Mouse (Mus musculus) MEL (cell line): ENCODE results near the gene Nova2. TPM values are rescaled to one million over a fixed set of nuclear protein-coding genes. Genes with fewer than 3 reads are reported as not detected.
A peak's percentile ranks its signal among the peaks of the same experiment; 100 is the strongest.

Experiments
- DNase-seq: peaks from one replicate; pipeline ENCODE4 v3.0.0; 2011; ENCODE audit warnings: low read depth, low spot score
- H3K27ac ChIP-seq: 2 replicates; pipeline ENCODE4 v1.5.1; 2012; ENCODE audit warnings: low read depth, mild to moderate bottlenecking, control low read depth, low read length, moderate library complexity; ENCODE audit not compliant: control insufficient read depth
- H3K27me3 ChIP-seq, 2 experiments: fragments of 150-350 bp in 1 of 2; sonication (generic) in 1 of 2; 2 replicates each; pipeline ENCODE4 v1.6.1; 2012; ENCODE audit warnings: low read length in 2 of 2, mild to moderate bottlenecking in 2 of 2, improper control_type of control experiment in 1 of 2, moderate library complexity in 1 of 2; ENCODE audit not compliant: insufficient read depth in 2 of 2, control insufficient read depth in 1 of 2
- H3K36me3 ChIP-seq, 2 experiments: 2 replicates each; pipeline ENCODE4 v1.6.1; 2012 to 2014; ENCODE audit warnings: low read length in 2 of 2, improper control_type of control experiment in 1 of 2, inconsistent platforms in 1 of 2, mild to moderate bottlenecking in 1 of 2; ENCODE audit not compliant: insufficient read depth in 2 of 2, control insufficient read depth in 1 of 2
- H3K4me1 ChIP-seq, 2 experiments: fragments of 150-350 bp in 1 of 2; sonication (generic) in 1 of 2; 2 replicates each; pipeline ENCODE4 v1.6.1; 2012; ENCODE audit warnings: low read length in 2 of 2, improper control_type of control experiment in 1 of 2, mild to moderate bottlenecking in 1 of 2; ENCODE audit not compliant: insufficient read depth in 2 of 2, control insufficient read depth in 1 of 2
- H3K4me3 ChIP-seq, 2 experiments: fragments of 150-350 bp in 1 of 2; sonication (generic) in 1 of 2; 2 replicates each; pipeline ENCODE4 v1.5.1; 2012; ENCODE audit warnings: low read depth in 2 of 2, low read length in 2 of 2, mild to moderate bottlenecking in 2 of 2, moderate library complexity in 2 of 2, control low read depth in 1 of 2, improper control_type of control experiment in 1 of 2; ENCODE audit not compliant: control insufficient read depth in 1 of 2, insufficient read depth in 1 of 2
- H3K79me2 ChIP-seq: 2 replicates; pipeline ENCODE4 v1.6.1; 2012; ENCODE audit warnings: mild to moderate bottlenecking, low read length, moderate library complexity; ENCODE audit not compliant: control insufficient read depth, poor library complexity, insufficient read depth
- H3K9ac ChIP-seq: 2 replicates; pipeline ENCODE4 v1.6.1; 2012; ENCODE audit warnings: low read depth, mild to moderate bottlenecking, control low read depth, low read length, moderate library complexity; ENCODE audit not compliant: control insufficient read depth, poor library complexity, severe bottlenecking
- H3K9me3 ChIP-seq: fragments of 150-350 bp; sonication (generic); replicated peaks from 2 replicates; pipeline ENCODE4 v1.6.1; 2012; ENCODE audit warnings: mild to moderate bottlenecking, low read length, improper control_type of control experiment, moderate library complexity; ENCODE audit not compliant: insufficient read depth
- BHLHE40 ChIP-seq: IDR thresholded peaks from 2 replicates; pipeline ENCODE4 v1.6.1; 2012; ENCODE audit warnings: low read depth, mild to moderate bottlenecking, inconsistent platforms, low read length, improper control_type of control experiment, borderline replicate concordance
- CHD1 ChIP-seq: IDR thresholded peaks from 2 replicates; pipeline ENCODE4 v1.6.1; 2012; ENCODE audit warnings: low read depth, mild to moderate bottlenecking, inconsistent platforms, low read length, improper control_type of control experiment
- CHD2 ChIP-seq: IDR thresholded peaks from 2 replicates; pipeline ENCODE4 v1.6.1; 2011; ENCODE audit warnings: low read length, improper control_type of control experiment
- CTCF ChIP-seq, 3 experiments: IDR thresholded peaks in 2 of 3; conservative IDR thresholded peaks in 1 of 3; 2 replicates each; pipeline ENCODE4 v1.5.1; 2011 to 2012; ENCODE audit warnings: low read length in 3 of 3, low read depth in 2 of 3, mild to moderate bottlenecking in 2 of 3, improper control_type of control experiment in 1 of 3, inconsistent platforms in 1 of 3, mixed read lengths in 1 of 3, moderate library complexity in 1 of 3; ENCODE audit not compliant: control insufficient read depth in 1 of 3, insufficient read depth in 1 of 3, poor library complexity in 1 of 3, severe bottlenecking in 1 of 3
- E2F4 ChIP-seq: IDR thresholded peaks from 2 replicates; pipeline ENCODE4 v1.6.1; 2011; ENCODE audit warnings: low read depth, low read length, improper control_type of control experiment, borderline replicate concordance
- ELF1 ChIP-seq: IDR thresholded peaks from 2 replicates; pipeline ENCODE4 v1.6.1; 2014; ENCODE audit warnings: low read depth, mild to moderate bottlenecking, inconsistent platforms, low read length, improper control_type of control experiment, moderate library complexity
- EP300 ChIP-seq, 2 experiments: IDR thresholded peaks; 2 replicates each; pipeline ENCODE4 v1.6.1; 2011; ENCODE audit warnings: improper control_type of control experiment in 2 of 2, low read length in 2 of 2, low read depth in 1 of 2, mild to moderate bottlenecking in 1 of 2
- ETS1 ChIP-seq: IDR thresholded peaks from 2 replicates; pipeline ENCODE4 v1.6.1; 2012; ENCODE audit warnings: low read depth, mild to moderate bottlenecking, inconsistent platforms, low read length, improper control_type of control experiment, moderate library complexity
- GABPA ChIP-seq: IDR thresholded peaks from 2 replicates; pipeline ENCODE4 v1.6.1; 2012; ENCODE audit warnings: low read depth, mild to moderate bottlenecking, inconsistent platforms, low read length, improper control_type of control experiment, moderate library complexity
- HCFC1 ChIP-seq: IDR thresholded peaks from 2 replicates; pipeline ENCODE4 v1.6.1; 2012; ENCODE audit warnings: low read depth, mild to moderate bottlenecking, inconsistent platforms, low read length, improper control_type of control experiment, moderate library complexity
- JUND ChIP-seq: IDR thresholded peaks from 2 replicates; pipeline ENCODE4 v1.6.1; 2011; ENCODE audit warnings: low read depth, mild to moderate bottlenecking, improper control_type of control experiment, low read length
- KAT2A ChIP-seq: conservative IDR thresholded peaks from 2 replicates; pipeline ENCODE4 v1.6.1; 2012; ENCODE audit warnings: low read depth, low read length, improper control_type of control experiment, inconsistent platforms
- MAFK ChIP-seq: IDR thresholded peaks from 2 replicates; pipeline ENCODE4 v1.6.1; 2011; ENCODE audit warnings: low read depth, mild to moderate bottlenecking, low read length, improper control_type of control experiment, borderline replicate concordance
- MAX ChIP-seq: IDR thresholded peaks from 2 replicates; pipeline ENCODE4 v1.6.1; 2011; ENCODE audit warnings: low read length, improper control_type of control experiment
- MAZ ChIP-seq: IDR thresholded peaks from 2 replicates; pipeline ENCODE4 v1.6.1; 2012; ENCODE audit warnings: low read depth, mild to moderate bottlenecking, inconsistent platforms, low read length, improper control_type of control experiment
- MEF2A ChIP-seq: IDR thresholded peaks from 2 replicates; pipeline ENCODE4 v1.6.1; 2014; ENCODE audit warnings: low read depth, mild to moderate bottlenecking, inconsistent platforms, low read length, improper control_type of control experiment; ENCODE audit not compliant: poor library complexity, insufficient replicate concordance, severe bottlenecking; ENCODE audit errors: extremely low read depth
- MXI1 ChIP-seq: IDR thresholded peaks from 2 replicates; pipeline ENCODE4 v1.6.1; 2011; ENCODE audit warnings: mild to moderate bottlenecking, low read depth, low read length, improper control_type of control experiment
- MYB ChIP-seq: IDR thresholded peaks from 2 replicates; pipeline ENCODE4 v1.6.1; 2011; ENCODE audit warnings: mild to moderate bottlenecking, low read depth, low read length, improper control_type of control experiment
- MYC ChIP-seq: IDR thresholded peaks from 2 replicates; pipeline ENCODE4 v1.6.1; 2011; ENCODE audit warnings: low read depth, mild to moderate bottlenecking, low read length, improper control_type of control experiment, moderate library complexity
- NELFE ChIP-seq: IDR thresholded peaks from 2 replicates; pipeline ENCODE4 v1.6.1; 2011; ENCODE audit warnings: low read depth, low read length, improper control_type of control experiment
- NRF1 ChIP-seq: IDR thresholded peaks from 2 replicates; pipeline ENCODE4 v1.6.1; 2014; ENCODE audit warnings: low read depth, mild to moderate bottlenecking, inconsistent platforms, low read length, improper control_type of control experiment, moderate library complexity; ENCODE audit not compliant: poor library complexity, insufficient read depth, severe bottlenecking
- POLR2A ChIP-seq, 2 experiments: IDR thresholded peaks; 2 replicates each; pipeline ENCODE4 v1.6.1; 2011 to 2012; ENCODE audit warnings: low read length in 2 of 2, mild to moderate bottlenecking in 2 of 2, control low read depth in 1 of 2, improper control_type of control experiment in 1 of 2, low read depth in 1 of 2, moderate library complexity in 1 of 2; ENCODE audit not compliant: control insufficient read depth in 1 of 2, insufficient read depth in 1 of 2, poor library complexity in 1 of 2
- POLR2AphosphoS2 ChIP-seq: IDR thresholded peaks from 2 replicates; pipeline ENCODE4 v1.6.1; 2011; ENCODE audit warnings: low read length, improper control_type of control experiment
- POLR2AphosphoS5 ChIP-seq: IDR thresholded peaks from 2 replicates; pipeline ENCODE4 v1.6.1; 2012; ENCODE audit warnings: low read depth, borderline replicate concordance, mild to moderate bottlenecking, inconsistent platforms, low read length, moderate library complexity, mixed read lengths
- RAD21 ChIP-seq: IDR thresholded peaks from 2 replicates; pipeline ENCODE4 v1.6.1; 2011; ENCODE audit warnings: mild to moderate bottlenecking, low read depth, low read length, improper control_type of control experiment
- RCOR1 ChIP-seq: IDR thresholded peaks from 2 replicates; pipeline ENCODE4 v1.6.1; 2012; ENCODE audit warnings: low read depth, mild to moderate bottlenecking, inconsistent platforms, low read length, improper control_type of control experiment
- SIN3A ChIP-seq: IDR thresholded peaks from 2 replicates; pipeline ENCODE4 v1.6.1; 2012; ENCODE audit warnings: low read length, improper control_type of control experiment, inconsistent platforms
- SMC3 ChIP-seq: IDR thresholded peaks from 2 replicates; pipeline ENCODE4 v1.6.1; 2011; ENCODE audit warnings: low read depth, low read length, improper control_type of control experiment
- TAL1 ChIP-seq: IDR thresholded peaks from 2 replicates; pipeline ENCODE4 v1.6.1; 2012; ENCODE audit warnings: mild to moderate bottlenecking, inconsistent platforms, low read length, moderate library complexity, mixed read lengths
- TBP ChIP-seq: IDR thresholded peaks from 2 replicates; pipeline ENCODE4 v1.8.0; 2011; ENCODE audit warnings: low read depth, low read length, improper control_type of control experiment
- TCF12 ChIP-seq: IDR thresholded peaks from 2 replicates; pipeline ENCODE4 v1.6.1; 2014; ENCODE audit warnings: low read depth, mild to moderate bottlenecking, inconsistent platforms, low read length, improper control_type of control experiment, moderate library complexity
- UBTF ChIP-seq: IDR thresholded peaks from 2 replicates; pipeline ENCODE4 v1.6.1; 2012; ENCODE audit warnings: low read depth, mild to moderate bottlenecking, inconsistent platforms, low read length, improper control_type of control experiment, moderate library complexity, borderline replicate concordance; ENCODE audit not compliant: insufficient read depth
- USF1 ChIP-seq: IDR thresholded peaks from 2 replicates; pipeline ENCODE4 v1.6.1; 2014; ENCODE audit warnings: low read depth, mild to moderate bottlenecking, inconsistent platforms, low read length, improper control_type of control experiment, moderate library complexity
- USF2 ChIP-seq, 2 experiments: IDR thresholded peaks; 2 replicates each; pipeline ENCODE4 v1.6.1; 2011 to 2012; ENCODE audit warnings: improper control_type of control experiment in 2 of 2, low read length in 2 of 2, borderline replicate concordance in 1 of 2, inconsistent platforms in 1 of 2, low read depth in 1 of 2, mild to moderate bottlenecking in 1 of 2; ENCODE audit not compliant: insufficient read depth in 1 of 2
- ZC3H11A ChIP-seq: IDR thresholded peaks from 2 replicates; pipeline ENCODE4 v1.6.1; 2012; ENCODE audit warnings: low read depth, mild to moderate bottlenecking, inconsistent platforms, low read length, improper control_type of control experiment
- ZMIZ1 ChIP-seq: IDR thresholded peaks from 2 replicates; pipeline ENCODE4 v1.6.1; 2012; ENCODE audit warnings: low read depth, mild to moderate bottlenecking, inconsistent platforms, low read length, improper control_type of control experiment, moderate library complexity
- polyA plus RNA-seq, 2 experiments: library from polyadenylated mRNA; stranded (reverse) in 1 of 2; unstranded in 1 of 2; fragments of >175 nt in 1 of 2; fragments of >200 nt in 1 of 2; gene quantifications; 2 replicates each; pipeline versions ENCODE4 v1.2.1 to v1.2.4; 2012; ENCODE audit warnings: low replicate concordance in 2 of 2, low read depth in 1 of 2; ENCODE audit not compliant: insufficient read length in 2 of 2, insufficient read depth in 1 of 2, missing spikeins in 1 of 2
- total RNA-seq: library from RNA; depleted of rRNA; stranded (reverse); fragments of 300-350 nt; gene quantifications from 2 replicates; pipeline ENCODE4 v1.2.3, GENCODE M21; 2012

Gene Nova2
- total and polyA plus RNA-seq, 3 experiments, result 0.04 to 0.22 TPM; not detected in 1

DNA sequence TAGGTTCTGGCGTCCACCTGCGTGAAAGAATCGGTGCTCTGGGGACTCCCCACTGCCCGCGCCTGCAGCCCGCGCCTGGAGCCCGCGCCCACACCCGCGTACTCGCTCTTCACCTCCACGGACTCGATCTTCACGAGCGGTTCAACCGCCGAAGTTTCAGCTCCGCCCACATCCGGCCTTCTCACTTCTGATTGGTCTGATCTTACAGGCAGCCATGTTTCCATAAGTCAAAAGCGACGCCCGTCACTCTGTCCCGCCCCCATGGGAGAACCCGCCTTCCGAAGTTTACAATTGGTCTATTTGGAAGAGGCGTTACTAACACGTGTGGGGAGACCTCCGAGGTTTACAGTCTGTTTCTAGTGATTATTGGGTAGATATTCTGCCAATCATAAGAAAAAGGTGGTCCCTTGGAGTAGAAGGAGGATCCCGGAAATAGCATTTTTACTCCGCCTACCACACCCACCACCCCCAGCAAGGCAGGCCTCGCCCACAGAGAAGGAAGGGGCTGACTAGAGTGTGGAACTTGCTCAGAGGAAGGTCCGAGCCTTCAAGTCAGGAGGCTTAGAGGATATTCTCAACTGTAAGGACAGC, 15.4 kb upstream of the Nova2 start, which contains the start of gene Ccdc61:
Ccdc61 (minus strand) TSS at position 175 of the 591 bp plus-strand sequence.
- H3K9me3 ChIP-seq, result no peaks in the 10 kb centered on the region
- H3K36me3 ChIP-seq, result peaks cover 0 to 5% of the 10 kb centered on the region in 2 experiments; a peak in 2 of 4 replicates
- peak within 1 kb of the TSS; percentile 36 for H3K27ac ChIP-seq
- no peaks in the 10 kb centered on the region for H3K27me3 ChIP-seq
- H3K79me2 ChIP-seq, result peaks cover 16% of the 10 kb centered on the region
- DNase-seq, result peak; percentile 99
- H3K4me3 ChIP-seq, result peak within 1 kb of the TSS; percentile 64 to 97
- peak within 1 kb of the TSS; percentile 72 for H3K9ac ChIP-seq
- H3K4me1 ChIP-seq, result peaks cover 0 to 13% of the 10 kb centered on the region in 2 experiments; a peak in 3 of 4 replicates
- TF ChIP-seq CHD2 (peak; percentile 89), POLR2AphosphoS5 (no peak), USF2 (IDR thresholded peaks at IDR 0.05; ENCODE audit: borderline replicate concordance in 1 of 2, insufficient read depth in 1 of 2, low read depth in 1 of 2, low read length in 2 of 2) (peak in 1 of 2 experiments; percentile 57; a peak in 1 of 4 replicates), BHLHE40 (no peak), RAD21 (no peak), UBTF (no peak), ZC3H11A (no peak), MAFK (no peak), USF1 (peak; percentile 93), ETS1 (0 out of 2 replicates have a peak, but pooled peaks have one; percentile 12), EP300 (IDR thresholded peaks at IDR 0.05; ENCODE audit: low read depth in 1 of 2, low read length in 2 of 2) (peak in 1 of 2 experiments; percentile 25; a peak in 1 of 4 replicates), MAZ (peak; percentile 78), POLR2AphosphoS2 (peak; percentile 77; the same call in 1 of the 2 replicates), GABPA (no peak), POLR2A (IDR thresholded peaks at IDR 0.05; ENCODE audit: control insufficient read depth in 1 of 2, insufficient read depth in 1 of 2, low read depth in 1 of 2, low read length in 2 of 2, poor library complexity in 1 of 2) (peak; percentile 70 to 90; a peak in 3 of 4 replicates), CHD1 (no peak), TBP (peak; percentile 67), MXI1 (peak; percentile 89), RCOR1 (no peak), KAT2A (peak; percentile 60; the same call in 1 of the 2 replicates), MAX (peak; percentile 96), MYC (peak; percentile 74), JUND (no peak; the same call in 1 of the 2 replicates), SMC3 (no peak), TAL1 (no peak), E2F4 (peak; percentile 68; the same call in 1 of the 2 replicates), NRF1 (0 out of 2 replicates have a peak, but pooled peaks have one; percentile 26), HCFC1 (peak; percentile 83), MEF2A (no peak), MYB (peak; percentile 98), ELF1 (peak; percentile 96), ZMIZ1 (peak; percentile 85), NELFE (peak; percentile 85), SIN3A (peak; percentile 79), CTCF (IDR thresholded peaks at IDR 0.05 in 2 of 3, conservative IDR thresholded peaks at IDR 0.05 in 1 of 3; ENCODE audit: control insufficient read depth in 1 of 3, insufficient read depth in 1 of 3, low read depth in 2 of 3, low read length in 3 of 3, poor library complexity in 1 of 3, severe bottlenecking in 1 of 3) (no peak), TCF12 (peak; percentile 47; the same call in 1 of the 2 replicates)
